Mouse (Mus musculus): ENCODE data around the gene Runx1.

Gene Runx1

GRCm38 (mm10) chr16:92656750-92657149 lies 169.2 kb downstream of the Runx1 start:
- no peak for DNase-seq (ENCODE audit: low read depth, low spot score)

GRCm38 (mm10) chr16:92654294-92654950 lies 171.5 kb downstream of the Runx1 start:
- no peak for DNase-seq (ENCODE audit: low read depth, low spot score)

- DNase-seq (ENCODE audit: low read depth, low spot score): no peak
Observed at GRCm38 (mm10) chr16:92653816-92654215, 172.1 kb downstream of the Runx1 start.

- no peak for DNase-seq (ENCODE audit: low read depth, low spot score)
Observed at GRCm38 (mm10) chr16:92651256-92651655, 174.7 kb downstream of the Runx1 start.

GRCm38 (mm10) chr16:92646153-92646552 lies 179.8 kb downstream of the Runx1 start:
- no peak for DNase-seq (ENCODE audit: low read depth, low spot score)

- DNase-seq (ENCODE audit: low read depth, low spot score): no peak
Observed at GRCm38 (mm10) chr16:92645423-92646115, 180.4 kb downstream of the Runx1 start.

GRCm38 (mm10) chr16:92644718-92645422 lies 181.1 kb downstream of the Runx1 start:
- DNase-seq (ENCODE audit: low read depth, low spot score): no peak

GRCm38 (mm10) chr16:92644315-92644714 lies 181.6 kb downstream of the Runx1 start:
- DNase-seq (ENCODE audit: low read depth, low spot score): no peak

GRCm38 (mm10) chr16:92642283-92642682 lies 183.7 kb downstream of the Runx1 start:
- DNase-seq (ENCODE audit: low read depth, low spot score): no peak

- no peak for DNase-seq (ENCODE audit: low read depth, low spot score)
Observed at GRCm38 (mm10) chr16:92641053-92641452, 184.9 kb downstream of the Runx1 start.

GRCm38 (mm10) chr16:92639093-92639492 lies 186.9 kb downstream of the Runx1 start:
- peak; percentile 55 for DNase-seq (ENCODE audit: low read depth, low spot score)

GRCm38 (mm10) chr16:92637033-92637432 lies 188.9 kb downstream of the Runx1 start:
- DNase-seq (ENCODE audit: low read depth, low spot score): no peak

GRCm38 (mm10) chr16:92632115-92632763 lies 193.7 kb downstream of the Runx1 start:
- DNase-seq (ENCODE audit: low read depth, low spot score): no peak

- no peak for DNase-seq (ENCODE audit: low read depth, low spot score)
Observed at GRCm38 (mm10) chr16:92631637-92632036, 194.3 kb downstream of the Runx1 start.

- no peak for DNase-seq (ENCODE audit: low read depth, low spot score)
Observed at GRCm38 (mm10) chr16:92630950-92631349, 195.0 kb downstream of the Runx1 start.

GRCm38 (mm10) chr16:92629829-92630228 lies 196.1 kb downstream of the Runx1 start:
- DNase-seq (ENCODE audit: low read depth, low spot score): no peak

GRCm38 (mm10) chr16:92627262-92627661 lies 198.7 kb downstream of the Runx1 start:
- no peak for DNase-seq (ENCODE audit: low read depth, low spot score)

- no peak for DNase-seq (ENCODE audit: low read depth, low spot score)
Observed at GRCm38 (mm10) chr16:92623953-92624352, 202.0 kb downstream of the Runx1 start.

GRCm38 (mm10) chr16:92621859-92622258 lies 204.1 kb downstream of the Runx1 start:
- DNase-seq (ENCODE audit: low read depth, low spot score): no peak

GRCm38 (mm10) chr16:92620841-92621518 lies 205.0 kb downstream of the Runx1 start:
- peak; percentile 43 for DNase-seq (ENCODE audit: low read depth, low spot score)

- no peak for DNase-seq (ENCODE audit: low read depth, low spot score)
Observed at GRCm38 (mm10) chr16:92616839-92617238, 209.1 kb downstream of the Runx1 start.

Data from ZHBTc4 (cell line).